In genomic region chr6:131405896-131406295, GRCm38 (mm10) we compare ENCODE assay signal across 26 mouse cellular contexts. TPM values are rescaled to one million over a fixed set of nuclear protein-coding genes. Genes with fewer than 3 reads are reported as not detected.
DNase-seq lines count a peak whose midpoint lies in the region; ATAC-seq lines count a peak whose summit lies in the region.
"Had no signal": no experiment of that assay in that cellular context is flagged by ENCODE, and none has a peak within 500 bp of the region (broad histone marks: within the 10 kb centered on the region; RNA-seq: fewer than 3 reads in every experiment).

No protein-coding gene starts in this region.

- H3K9me3 ChIP-seq in heart, embryonic 11.5 days (replicated peaks; ENCODE audit: control insufficient read depth, low read length), result no peaks in the 10 kb centered on the region
- H3K9me3 ChIP-seq in neural tube, embryonic 12.5 days, result no peaks in the 10 kb centered on the region
- H3K9me3 ChIP-seq: embryonic facial prominence, embryonic 10.5 days; forebrain, embryonic 12.5 days; forebrain, embryonic 15.5 days; G1E; heart, embryonic 10.5 days had no signal

- no peaks in the 10 kb centered on the region for H3K4me1 ChIP-seq in heart, embryonic 11.5 days (ENCODE audit: control insufficient read depth, insufficient read depth, low read length)
- no peaks in the 10 kb centered on the region for H3K4me1 ChIP-seq in neural tube, embryonic 12.5 days
- H3K4me1 ChIP-seq: embryonic facial prominence, embryonic 10.5 days; embryonic facial prominence, embryonic 13.5 days; forebrain, embryonic 12.5 days; forebrain, embryonic 15.5 days; heart, embryonic 10.5 days had no signal

- no peak overlapping the region for H3K4me3 ChIP-seq in heart, embryonic 11.5 days (ENCODE audit: low read depth, low read length)
- no peak overlapping the region for H3K4me3 ChIP-seq in neural tube, embryonic 12.5 days
- H3K4me3 ChIP-seq: embryonic facial prominence, embryonic 10.5 days; embryonic facial prominence, embryonic 13.5 days; erythroblast, embryonic 14.5 days; forebrain, embryonic 12.5 days; forebrain, embryonic 15.5 days; heart, adult 2 months; heart, embryonic 10.5 days had no signal

- H3K36me3 ChIP-seq in heart, embryonic 11.5 days (ENCODE audit: control insufficient read depth, insufficient read depth, low read length), result no peaks in the 10 kb centered on the region
- no peaks in the 10 kb centered on the region for H3K36me3 ChIP-seq in neural tube, embryonic 12.5 days
- H3K36me3 ChIP-seq: embryonic facial prominence, embryonic 10.5 days; embryonic facial prominence, embryonic 13.5 days; forebrain, embryonic 12.5 days; forebrain, embryonic 15.5 days; G1E; heart, embryonic 10.5 days had no signal

- no peaks in the 10 kb centered on the region for H3K27me3 ChIP-seq in heart, embryonic 11.5 days (ENCODE audit: control insufficient read depth, insufficient read depth, low read length)
- H3K27me3 ChIP-seq in neural tube, embryonic 12.5 days (replicated peaks), result no peaks in the 10 kb centered on the region
- H3K27me3 ChIP-seq: embryonic facial prominence, embryonic 13.5 days; forebrain, embryonic 12.5 days; forebrain, embryonic 15.5 days had no signal

- WGBS in heart, embryonic 11.5 days (ENCODE audit: insufficient replicate concordance), result 7% methylated on average over 2 of the region's 2 CpGs
- WGBS in neural tube, embryonic 12.5 days, result 3% methylated on average over 2 of the region's 2 CpGs

- intact Hi-C loops in left cerebral cortex, postnatal 14 days (cut with DNase I), result no loop called here

- no peak overlapping the region for H3K9ac ChIP-seq in heart, embryonic 11.5 days (ENCODE audit: low read depth, low read length)
- no peak overlapping the region for H3K9ac ChIP-seq in neural tube, embryonic 12.5 days
- H3K9ac ChIP-seq: embryonic facial prominence, embryonic 13.5 days; forebrain, embryonic 12.5 days; forebrain, embryonic 15.5 days; hindbrain, embryonic 14.5 days had no signal

- no peak for ATAC-seq in heart, embryonic 11.5 days (replicated peaks; ENCODE audit: insufficient number of reproducible peaks, low FRiP score, low TSS enrichment)
- 0 out of 2 replicates have a peak, but pooled peaks have one; percentile 44 for ATAC-seq in neural tube, embryonic 12.5 days (ENCODE audit: low FRiP score, low read depth)
- ATAC-seq: forebrain, embryonic 15.5 days; hindbrain, postnatal 0 days; intestine, embryonic 16.5 days had no signal

- DNase-seq in heart, adult 11 months, result peak; percentile 85
- DNase-seq in neural tube, embryonic 10.5 days (ENCODE audit: extremely low spot score, low spot score), result no peak
- peak; percentile 76 for DNase-seq in R1 (ENCODE audit: low read depth, low spot score)
- no peak for DNase-seq in left cerebral cortex, postnatal 14 days (ENCODE audit: low spot score in 2 of 2)
- DNase-seq: adrenal gland, adult 2 months; adrenal gland, postnatal 14 days; cerebellum, adult 11 months; cerebellum, adult 8-10 months; cerebellum, postnatal 10 days; cerebellum, postnatal 36 days; embryo, embryonic 11 days; gastrocnemius, postnatal 25 days; heart, adult 2 months had no signal

- no peak overlapping the region for H3K27ac ChIP-seq in heart, embryonic 11.5 days (ENCODE audit: low read depth, low read length)
- H3K27ac ChIP-seq in neural tube, embryonic 12.5 days, result no peak overlapping the region
- H3K27ac ChIP-seq: embryonic facial prominence, embryonic 10.5 days; embryonic facial prominence, embryonic 13.5 days; forebrain, embryonic 12.5 days; forebrain, embryonic 15.5 days; heart, adult 2 months; heart, embryonic 10.5 days; hindbrain, embryonic 14.5 days; hindbrain, postnatal 0 days had no signal

- H3K4me2 ChIP-seq in heart, embryonic 11.5 days, result no peak overlapping the region
- no peak overlapping the region for H3K4me2 ChIP-seq in neural tube, embryonic 12.5 days (replicated peaks)
- H3K4me2 ChIP-seq: embryonic facial prominence, embryonic 13.5 days; forebrain, embryonic 12.5 days; forebrain, embryonic 15.5 days; hindbrain, embryonic 14.5 days had no signal

RNA-seq across cellular contexts. Expression of gene Ybx3, which starts 17.6 kb away (rescaled TPM):
- polyA plus RNA-seq in heart, embryonic 11.5 days (2014; fragmentation: Nextera tagmentation; extraction: Ambion mirVana), result 50.8 and 58.4 TPM in 2 replicates
- 24.2 and 27.2 TPM in 2 replicates for polyA plus RNA-seq in neural tube, embryonic 12.5 days (2016; fragmentation: Nextera tagmentation; extraction: Ambion mirVana)
- total RNA-seq in left cerebral cortex, postnatal 14 days (2021), result 10 to 100 TPM; 72.4 to 73.6 TPM

RNA-seq across cellular contexts. Expression of gene Styk1, which starts 52.5 kb away (rescaled TPM):
- 0.73 and 0.94 TPM in 2 replicates for polyA plus RNA-seq in heart, embryonic 11.5 days (2014; fragmentation: Nextera tagmentation; extraction: Ambion mirVana)
- polyA plus RNA-seq in neural tube, embryonic 12.5 days (2016; fragmentation: Nextera tagmentation; extraction: Ambion mirVana), result 1.1 and 1.3 TPM in 2 replicates
- under 1 TPM; 0.23 to 0.53 TPM for total RNA-seq in left cerebral cortex, postnatal 14 days (2021)
- polyA plus RNA-seq: adrenal gland, adult 2 months; erythroblast, embryonic 14.5 days; G1E; inflammation-experienced regulatory T-cells, adult 6 months had no signal

Comparison
In these comparisons a context has a peak if more than half of its experiments do, and no peak if none do; other contexts are left out.
1. DNase-seq: peak in heart, adult 11 months (single experiment) and R1 (single experiment); none in neural tube, embryonic 10.5 days (single experiment) and left cerebral cortex, postnatal 14 days (0 of 2).